Comparison of ENCODE assay signal across 25 mouse cellular contexts in the genomic region with DNA sequence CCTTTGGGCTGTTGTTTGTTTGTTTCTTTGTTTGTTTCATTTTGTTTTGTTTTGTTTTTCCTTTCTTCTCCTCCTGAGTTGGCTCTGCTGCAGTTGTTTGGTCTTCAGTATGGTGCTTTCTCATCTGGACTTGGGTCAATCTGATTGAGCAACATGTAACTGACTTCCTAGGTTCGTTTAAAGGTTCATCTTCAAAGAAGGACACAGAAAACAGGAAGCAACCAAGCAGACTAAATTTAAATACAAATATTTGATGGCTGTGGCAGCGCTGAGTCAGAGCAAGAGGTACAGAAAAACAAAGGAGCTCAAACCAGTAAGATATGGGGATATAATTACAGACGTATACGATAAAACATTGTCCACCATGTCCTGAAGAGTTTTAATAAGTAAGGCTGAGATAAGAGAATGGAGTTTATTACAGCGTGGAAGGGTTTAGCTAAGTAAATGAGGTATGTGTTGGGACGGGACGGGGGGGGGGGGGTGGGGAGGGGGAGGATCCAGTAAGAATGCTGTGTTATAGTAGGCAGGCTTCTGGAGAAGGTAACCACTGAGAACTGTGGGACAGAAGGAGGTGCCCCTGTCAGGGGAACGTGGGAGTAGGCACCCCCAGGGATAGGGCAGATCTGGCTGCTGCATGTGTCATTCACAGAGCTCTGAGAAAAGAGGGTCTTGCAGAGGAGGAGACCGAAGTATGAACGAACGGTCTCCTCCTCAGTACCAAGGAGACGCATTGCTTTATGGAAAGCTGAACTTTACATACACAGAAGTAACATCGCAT. TPM values are rescaled to one million over a fixed set of nuclear protein-coding genes. Genes with fewer than 3 reads are reported as not detected.
DNase-seq lines count a peak whose midpoint lies in the region; ATAC-seq and TF ChIP-seq lines count a peak whose summit lies in the region.
"Had no signal": no experiment of that assay in that cellular context is flagged by ENCODE, and none has a peak within 500 bp of the region (broad histone marks: within the 10 kb centered on the region; RNA-seq: fewer than 3 reads in every experiment).

No protein-coding gene starts in this region.

- peak overlapping the region; percentile 99 for H3K27ac ChIP-seq in liver, adult 2 months (replicated peaks; ENCODE audit: insufficient read depth, low read depth, low read length)
- no peak overlapping the region for H3K27ac ChIP-seq in CH12.LX (ENCODE audit: insufficient read depth, low read depth)
- H3K27ac ChIP-seq in liver, embryonic 13.5 days, result no peak overlapping the region; the same call in 1 of the 2 replicates
- H3K27ac ChIP-seq: forebrain, embryonic 10.5 days; heart, embryonic 10.5 days; hindbrain, embryonic 13.5 days; limb, embryonic 12.5 days; midbrain, embryonic 10.5 days; stomach, embryonic 15.5 days had no signal

- WGBS in liver, adult 2 months, result 22% methylated on average over 13 of the region's 13 CpGs
- WGBS in liver, embryonic 13.5 days (ENCODE audit: insufficient replicate concordance), result 48% methylated on average over 13 of the region's 13 CpGs

- no peaks in the 10 kb centered on the region for H3K9me3 ChIP-seq in CH12.LX (replicated peaks; ENCODE audit: low read length)
- H3K9me3 ChIP-seq in liver, embryonic 13.5 days (replicated peaks), result no peaks in the 10 kb centered on the region
- H3K9me3 ChIP-seq: forebrain, embryonic 10.5 days; heart, embryonic 10.5 days; hindbrain, embryonic 13.5 days; limb, embryonic 12.5 days; midbrain, embryonic 10.5 days; stomach, embryonic 15.5 days had no signal

- no peak for ATAC-seq in liver, embryonic 13.5 days (ENCODE audit: low read depth)
- peak; percentile 89 for ATAC-seq in monocyte, adult 5-6 weeks (replicated peaks; ENCODE audit: insufficient number of reproducible peaks, low FRiP score, low TSS enrichment, poor library complexity, severe bottlenecking)
- ATAC-seq in CD4-positive, CD25-positive, alpha-beta regulatory T cell, adult 4 months, result no peak
- ATAC-seq: forebrain, postnatal 0 days; inflammation-experienced regulatory T-cells, adult 6 months; Patski had no signal

- H3K9ac ChIP-seq in liver, adult 2 months (ENCODE audit: low read depth, low read length), result peak overlapping the region; percentile 89
- no peak overlapping the region for H3K9ac ChIP-seq in CH12.LX (ENCODE audit: insufficient read depth, low read depth)
- no peak overlapping the region for H3K9ac ChIP-seq in liver, embryonic 13.5 days
- H3K9ac ChIP-seq: forebrain, postnatal 0 days; hindbrain, embryonic 13.5 days; limb, embryonic 12.5 days; stomach, embryonic 15.5 days had no signal

- no peak for TF ChIP-seq CTCF in liver, adult 2 months (IDR thresholded peaks at IDR 0.05; ENCODE audit: low read depth, low read length)
- no peak for TF ChIP-seq CTCF in CH12.LX (conservative IDR thresholded peaks at IDR 0.05 in 1 of 2, IDR thresholded peaks at IDR 0.05 in 1 of 2; ENCODE audit: low read depth in 2 of 2, low read length in 2 of 2)

- H3K4me2 ChIP-seq in CH12.LX (ENCODE audit: insufficient read depth, low read depth, poor library complexity, severe bottlenecking), result peak overlapping the region; percentile 29; the same call in 1 of the 2 replicates
- H3K4me2 ChIP-seq in liver, embryonic 13.5 days, result peak overlapping the region; percentile 19; the same call in 1 of the 2 replicates
- H3K4me2 ChIP-seq: hindbrain, embryonic 13.5 days; limb, embryonic 12.5 days; stomach, embryonic 15.5 days had no signal

- peak; percentile 96 for DNase-seq in liver, adult 2 months (ENCODE audit: extremely low read depth, low read depth, low spot score)
- no peak for DNase-seq in liver
- DNase-seq in CH12.LX (ENCODE audit: extremely low read depth), result no peak
- no peak for DNase-seq in liver, embryonic 13.5 days
- DNase-seq in gastrocnemius, adult 18-20 months (ENCODE audit: low spot score), result no peak
- no peak for DNase-seq in kidney, adult 18-20 months
- DNase-seq: adrenal gland, postnatal 10 days; B cell, adult 2 months; cerebellum, adult 11 months; cerebellum, postnatal 25 days; forebrain, postnatal 0 days; heart, postnatal 14 days; right cerebral cortex, adult 18-20 months; thymus, adult 18-20 months had no signal

- no peak for TF ChIP-seq RAD21 in CH12.LX (IDR thresholded peaks at IDR 0.05; ENCODE audit: low read depth, low read length)

- in situ Hi-C loops in CH12.LX (cut with MboI; ENCODE audit: low pct_ligation_motif_present, low pct_unique_long_range_greater_than_20kb, low sequenced_read_pairs), result no loop called here

- peaks cover 10% of the 10 kb centered on the region; the same call in 1 of the 2 replicates for H3K79me2 ChIP-seq in liver, adult 2 months (ENCODE audit: control insufficient read depth, insufficient read depth, low read length)
- H3K79me2 ChIP-seq in CH12.LX (replicated peaks; ENCODE audit: control insufficient read depth, extremely low read depth, insufficient read depth, poor library complexity, severe bottlenecking), result no peaks in the 10 kb centered on the region

- peaks cover 23% of the 10 kb centered on the region for H3K4me1 ChIP-seq in liver, adult 2 months (ENCODE audit: control insufficient read depth, insufficient read depth, low read length)
- H3K4me1 ChIP-seq in CH12.LX (ENCODE audit: control insufficient read depth in 1 of 2, insufficient read depth in 2 of 2), result peaks cover 6 to 7% of the 10 kb centered on the region in 2 experiments; a peak in 2 of 4 replicates
- H3K4me1 ChIP-seq in liver, embryonic 13.5 days (replicated peaks), result peaks cover 3% of the 10 kb centered on the region; the same call in 1 of the 2 replicates
- H3K4me1 ChIP-seq: forebrain, embryonic 10.5 days; heart, embryonic 10.5 days; hindbrain, embryonic 13.5 days; limb, embryonic 12.5 days; midbrain, embryonic 10.5 days; stomach, embryonic 15.5 days had no signal

- H3K27me3 ChIP-seq in liver, adult 2 months (ENCODE audit: control insufficient read depth, insufficient read depth, low read length), result no peaks in the 10 kb centered on the region
- H3K27me3 ChIP-seq in CH12.LX (replicated peaks), result no peaks in the 10 kb centered on the region
- no peaks in the 10 kb centered on the region for H3K27me3 ChIP-seq in liver, embryonic 13.5 days
- H3K27me3 ChIP-seq: hindbrain, embryonic 13.5 days; limb, embryonic 12.5 days; stomach, embryonic 15.5 days had no signal

- peak overlapping the region; percentile 78 for H3K4me3 ChIP-seq in liver, adult 2 months (ENCODE audit: insufficient read depth, low read depth, low read length)
- H3K4me3 ChIP-seq in CH12.LX (replicated peaks in 1 of 3; ENCODE audit: low read depth in 2 of 3, low read length in 2 of 3, poor library complexity in 1 of 3), result no peak overlapping the region
- H3K4me3 ChIP-seq in liver, embryonic 13.5 days (replicated peaks), result no peak overlapping the region; the same call in 1 of the 2 replicates
- H3K4me3 ChIP-seq: forebrain, embryonic 10.5 days; heart, embryonic 10.5 days; hindbrain, embryonic 13.5 days; limb, embryonic 12.5 days; midbrain, embryonic 10.5 days; stomach, embryonic 15.5 days had no signal

- peaks cover 60% of the 10 kb centered on the region for H3K36me3 ChIP-seq in liver, adult 2 months (ENCODE audit: control insufficient read depth, insufficient read depth, low read length)
- H3K36me3 ChIP-seq in CH12.LX (replicated peaks in 1 of 2; ENCODE audit: control insufficient read depth in 1 of 2, insufficient read depth in 1 of 2, low read length in 1 of 2), result no peaks in the 10 kb centered on the region
- no peaks in the 10 kb centered on the region for H3K36me3 ChIP-seq in liver, embryonic 13.5 days
- H3K36me3 ChIP-seq: forebrain, embryonic 10.5 days; heart, embryonic 10.5 days; hindbrain, embryonic 13.5 days; limb, embryonic 12.5 days; midbrain, embryonic 10.5 days; stomach, embryonic 15.5 days had no signal

- no peak for TF ChIP-seq POLR2A in liver, adult 2 months (IDR thresholded peaks at IDR 0.05; ENCODE audit: extremely low read depth, insufficient read depth, low read length)
- no peak for TF ChIP-seq POLR2A in CH12.LX (IDR thresholded peaks at IDR 0.05; ENCODE audit: low read depth, low read length)

- no peak for TF ChIP-seq EP300 in CH12.LX (IDR thresholded peaks at IDR 0.05; ENCODE audit: low read length)

- dilution Hi-C loops in CH12.LX (cut with MboI; ENCODE audit: extremely low pct_ligation_motif_present, extremely low pct_unique_long_range_greater_than_20kb, low sequenced_read_pairs), result no loop called here

TF ChIP-seq in CH12.LX, 34 proteins besides CTCF, POLR2A, EP300 and RAD21 (continues in another document):
- no peak for TF ChIP-seq MEF2A (IDR thresholded peaks at IDR 0.05; ENCODE audit: borderline replicate concordance, low read depth, low read length)
- TF ChIP-seq IRF4 (IDR thresholded peaks at IDR 0.05; ENCODE audit: low read depth, low read length), result no peak

RNA-seq across cellular contexts. Expression of gene Abcc2, which starts 4.4 kb away (rescaled TPM):
- total RNA-seq in liver, adult 2 months (2014; rRNA removed), result 488 and 590 TPM in 2 replicates
- polyA plus RNA-seq in liver, adult 2 months (2012; rRNA removed), result 230 and 298 TPM in 2 replicates
- total RNA-seq in CH12.LX (2012; rRNA removed) (0.08 TPM in 2 replicates), CH12.LX (2014; rRNA removed) (0.09 and 0.18 TPM in 2 replicates)
- polyA plus RNA-seq in CH12.LX (2012; ENCODE audit: insufficient read length, low read depth), result 0.39 and 0.41 TPM in 2 replicates
- 8.5 and 8.9 TPM in 2 replicates for polyA plus RNA-seq in liver, embryonic 13.5 days (2015; fragmentation: Nextera tagmentation; extraction: Ambion mirVana)
- 0.76 to 2.6 TPM (median 1.6 TPM) in 3 replicates for total RNA-seq in monocyte, adult 5-6 weeks (2017)
- under 1 TPM; 0.07 to 0.16 TPM for total RNA-seq in gastrocnemius, adult 18-20 months (2021)
- polyA plus RNA-seq in CD4-positive, CD25-positive, alpha-beta regulatory T cell, adult 4 months (2017; shearing (Covaris generic)), result not detected
- total RNA-seq: forebrain, postnatal 0 days; heart, postnatal 14 days had no signal
- polyA plus RNA-seq: forebrain, embryonic 10.5 days; inflammation-experienced regulatory T-cells, adult 6 months; limb, embryonic 12.5 days; lung, embryonic 16.5 days; Patski had no signal

RNA-seq across cellular contexts. Expression of gene Cox15, which starts 33.6 kb away (rescaled TPM):
- total RNA-seq in liver, adult 2 months (2014; rRNA removed), result 9.2 and 10.2 TPM in 2 replicates
- polyA plus RNA-seq in liver, adult 2 months (2012; rRNA removed), result 10.6 and 10.9 TPM in 2 replicates
- total RNA-seq in CH12.LX (2012; rRNA removed) (17.4 and 19.3 TPM in 2 replicates), CH12.LX (2014; rRNA removed) (18.1 and 20.2 TPM in 2 replicates)
- polyA plus RNA-seq in CH12.LX (2012; ENCODE audit: insufficient read length, low read depth), result 24.6 and 26.9 TPM in 2 replicates
- polyA plus RNA-seq in liver, embryonic 13.5 days (2015; fragmentation: Nextera tagmentation; extraction: Ambion mirVana), result 7.0 TPM in 2 replicates
- 5.5 to 10.8 TPM (median 9.4 TPM) in 3 replicates for total RNA-seq in monocyte, adult 5-6 weeks (2017)
- total RNA-seq in gastrocnemius, adult 18-20 months (2021), result 10 to 100 TPM; 13.0 to 16.6 TPM
- 10 to 100 TPM in 1 of 2 experiments, 1 to 10 TPM in 1; 7.4 to 14.6 TPM for polyA plus RNA-seq in CD4-positive, CD25-positive, alpha-beta regulatory T cell, adult 4 months (2017; shearing (Covaris generic))

RNA-seq across cellular contexts. Expression of gene Cutc, which starts 33.6 kb away (rescaled TPM):
- total RNA-seq in liver, adult 2 months (2014; rRNA removed), result 17.0 and 17.8 TPM in 2 replicates
- polyA plus RNA-seq in liver, adult 2 months (2012; rRNA removed), result 7.5 and 7.9 TPM in 2 replicates
- total RNA-seq in CH12.LX (2012; rRNA removed) (10.0 and 10.1 TPM in 2 replicates), CH12.LX (2014; rRNA removed) (18.2 and 18.5 TPM in 2 replicates)
- 22.7 and 29.4 TPM in 2 replicates for polyA plus RNA-seq in CH12.LX (2012; ENCODE audit: insufficient read length, low read depth)
- polyA plus RNA-seq in liver, embryonic 13.5 days (2015; fragmentation: Nextera tagmentation; extraction: Ambion mirVana), result 14.7 and 14.8 TPM in 2 replicates
- 17.4 to 33.6 TPM (median 27.9 TPM) in 3 replicates for total RNA-seq in monocyte, adult 5-6 weeks (2017)
- total RNA-seq in gastrocnemius, adult 18-20 months (2021), result 10 to 100 TPM; 17.8 to 18.1 TPM
- polyA plus RNA-seq in CD4-positive, CD25-positive, alpha-beta regulatory T cell, adult 4 months (2017; shearing (Covaris generic)), result 10 to 100 TPM; 12.5 to 16.8 TPM

Comparison
In these comparisons a context has a peak if more than half of its experiments do, and no peak if none do; other contexts are left out.
1. RNA of gene Abcc2, which starts 4.4 kb away (total RNA-seq): 488 to 590 TPM in liver, adult 2 months; 0.76 to 2.6 TPM in monocyte, adult 5-6 weeks, 0.07 to 0.16 TPM in gastrocnemius, adult 18-20 months and 0.08 to 0.18 TPM in CH12.LX; every median in the first group is over 100 times any median in the second.